In genomic region chr6:100091815-100092214, GRCm38 (mm10) we compare ENCODE assay signal across 17 mouse cellular contexts.
"Had no signal": no experiment of that assay in that cellular context is flagged by ENCODE, and none has a peak within 500 bp of the region (broad histone marks: within the 10 kb centered on the region; RNA-seq: fewer than 3 reads in every experiment).

No protein-coding gene starts in this region.

- H3K4me2 ChIP-seq: liver, embryonic 11.5 days; liver, embryonic 13.5 days; liver, embryonic 15.5 days; midbrain, embryonic 11.5 days; midbrain, embryonic 13.5 days; midbrain, embryonic 15.5 days; neural tube, embryonic 12.5 days; stomach, embryonic 15.5 days had no signal

- DNase-seq: liver; liver, embryonic 13.5 days; liver, postnatal 0 days; right cerebral cortex, postnatal 14 days; thymus, adult 2 months; thymus, postnatal 25 days; thymus, postnatal 4 days had no signal

- H3K4me1 ChIP-seq: megakaryocyte, embryonic 14.5 days; midbrain, embryonic 13.5 days; midbrain, embryonic 15.5 days; stomach, embryonic 15.5 days had no signal

- ATAC-seq: liver, postnatal 0 days; midbrain, embryonic 13.5 days; midbrain, embryonic 15.5 days had no signal

- H3K9me3 ChIP-seq: liver, embryonic 13.5 days; liver, embryonic 15.5 days; megakaryocyte, embryonic 14.5 days; midbrain, embryonic 13.5 days; midbrain, embryonic 15.5 days; neural tube, embryonic 12.5 days; stomach, embryonic 15.5 days had no signal

- H3K27me3 ChIP-seq: midbrain, embryonic 13.5 days; midbrain, embryonic 15.5 days; neural tube, embryonic 12.5 days; stomach, embryonic 15.5 days had no signal

- H3K36me3 ChIP-seq: liver, embryonic 13.5 days; liver, embryonic 15.5 days; midbrain, embryonic 13.5 days; midbrain, embryonic 15.5 days; neural tube, embryonic 12.5 days; stomach, embryonic 15.5 days had no signal

- H3K4me3 ChIP-seq: liver, embryonic 13.5 days; liver, embryonic 15.5 days; megakaryocyte, embryonic 14.5 days; midbrain, embryonic 13.5 days; midbrain, embryonic 15.5 days; neural tube, embryonic 12.5 days; stomach, embryonic 15.5 days had no signal

- H3K27ac ChIP-seq: liver, embryonic 13.5 days; liver, embryonic 15.5 days; macrophage; midbrain, embryonic 13.5 days; midbrain, embryonic 15.5 days; neural tube, embryonic 12.5 days; stomach, embryonic 15.5 days; stomach, postnatal 0 days had no signal

- H3K9ac ChIP-seq: liver, embryonic 13.5 days; liver, embryonic 15.5 days; liver, postnatal 0 days; midbrain, embryonic 13.5 days; midbrain, embryonic 15.5 days; neural tube, embryonic 12.5 days; stomach, embryonic 15.5 days had no signal
